Mouse (Mus musculus) liver, adult 2 months (tissue): Measurements from ENCODE around the gene Etv5. TPM values are rescaled to one million over a fixed set of nuclear protein-coding genes. Genes with fewer than 3 reads are reported as not detected.

ENCODE experiments used
- DNase-seq: peaks from one replicate; pipeline ENCODE4 v3.0.0-alpha.2; 2011; ENCODE audit warnings: low read depth, low spot score; ENCODE audit errors: extremely low read depth
- H3K27ac ChIP-seq: fragments of 200-500 bp; replicated peaks from 2 replicates; pipeline ENCODE4 v1.5.1; 2012; ENCODE audit warnings: low read depth, mild to moderate bottlenecking, control low read depth, inconsistent platforms, low read length; ENCODE audit not compliant: insufficient read depth
- H3K27me3 ChIP-seq: fragments of 200-500 bp; 2 replicates; pipeline ENCODE4 v1.6.1; 2012; ENCODE audit warnings: mild to moderate bottlenecking, moderate library complexity, low read length, inconsistent platforms; ENCODE audit not compliant: control insufficient read depth, insufficient read depth
- H3K36me3 ChIP-seq: fragments of 200-500 bp; 2 replicates; pipeline ENCODE4 v1.6.1; 2012; ENCODE audit warnings: low read length, inconsistent platforms; ENCODE audit not compliant: control insufficient read depth, insufficient read depth
- H3K4me1 ChIP-seq: fragments of 200-500 bp; 2 replicates; pipeline ENCODE4 v1.6.1; 2011; ENCODE audit warnings: low read length; ENCODE audit not compliant: control insufficient read depth, insufficient read depth
- H3K4me3 ChIP-seq: fragments of 200-500 bp; 2 replicates; pipeline ENCODE4 v1.5.1; 2011; ENCODE audit warnings: low read depth, mild to moderate bottlenecking, control low read depth, low read length, moderate library complexity; ENCODE audit not compliant: insufficient read depth
- H3K79me2 ChIP-seq: fragments of 200-500 bp; 2 replicates; pipeline ENCODE4 v1.6.1; 2012; ENCODE audit warnings: inconsistent platforms, mild to moderate bottlenecking, low read length, moderate library complexity; ENCODE audit not compliant: control insufficient read depth, insufficient read depth
- H3K9ac ChIP-seq: fragments of 200-500 bp; 2 replicates; pipeline ENCODE4 v1.6.1; 2012; ENCODE audit warnings: low read depth, mild to moderate bottlenecking, control low read depth, inconsistent platforms, low read length
- CTCF ChIP-seq: fragments of 200-500 bp; IDR thresholded peaks from 2 replicates; pipeline ENCODE4 v1.5.1; 2011; ENCODE audit warnings: low read depth, low read length, control low read depth
- POLR2A ChIP-seq: fragments of 200-500 bp; IDR thresholded peaks from 2 replicates; pipeline ENCODE4 v1.6.1; 2011; ENCODE audit warnings: low read length, control low read depth; ENCODE audit not compliant: insufficient read depth; ENCODE audit errors: extremely low read depth
- WGBS: fragments of 180-500 bp; shearing (Covaris S2); methylation state at CpG from one replicate; pipeline ENCODE4 v1.1.7; 2018; 5-methylcytosine and 5-hydroxymethylcytosine counted together
- polyA plus RNA-seq: library from polyadenylated mRNA; depleted of rRNA; stranded (reverse); fragments of >200 nt; gene quantifications from 2 replicates; pipeline ENCODE4 v1.2.3, GENCODE M21; 2012; rRNA removed
- total RNA-seq: library from RNA; depleted of rRNA; stranded (reverse); fragments of >200 nt; gene quantifications from 2 replicates; pipeline ENCODE4 v1.2.3, GENCODE M21; 2014; rRNA removed

The Etv5 gene
- total and polyA plus RNA-seq, 2 experiments: 2.4 to 3.0 TPM

GRCm38 (mm10) chr16:22348478-22349270 is 90.8 kb downstream of the Etv5 start:
- TF ChIP-seq POLR2A (no peak), CTCF (no peak)
- H3K4me3 ChIP-seq: no peak overlapping the region
- no peak overlapping the region for H3K9ac ChIP-seq
- H3K4me1 ChIP-seq: no peaks in the 10 kb centered on the region
- no peak overlapping the region for H3K27ac ChIP-seq
- no peaks in the 10 kb centered on the region for H3K36me3 ChIP-seq
- 54% methylated on average over 16 of the region's 16 CpGs for WGBS
- DNase-seq: peak; percentile 6
- no peaks in the 10 kb centered on the region for H3K79me2 ChIP-seq
- no peaks in the 10 kb centered on the region for H3K27me3 ChIP-seq

- DNase-seq: no peak
- Histone ChIP-seq H3K79me2 (no peaks in the 10 kb centered on the region), H3K4me1 (no peaks in the 10 kb centered on the region), H3K27me3 (no peaks in the 10 kb centered on the region), H3K27ac (no peak overlapping the region), H3K4me3 (no peak overlapping the region), H3K9ac (no peak overlapping the region), H3K36me3 (no peaks in the 10 kb centered on the region)
- WGBS: 87% methylated on average over 4 of the region's 4 CpGs
- TF ChIP-seq POLR2A (no peak), CTCF (no peak)
These were observed 91.5 kb downstream of the Etv5 start for GRCm38 (mm10) chr16:22348014-22348413.

- no peak overlapping the region for H3K4me3 ChIP-seq
- WGBS: 82% methylated on average over 4 of the region's 4 CpGs
- H3K27ac ChIP-seq: no peak overlapping the region
- H3K9ac ChIP-seq: no peak overlapping the region
- no peaks in the 10 kb centered on the region for H3K79me2 ChIP-seq
- no peaks in the 10 kb centered on the region for H3K36me3 ChIP-seq
- H3K27me3 ChIP-seq: no peaks in the 10 kb centered on the region
- no peak for DNase-seq
- TF ChIP-seq POLR2A (no peak), CTCF (no peak)
- no peaks in the 10 kb centered on the region for H3K4me1 ChIP-seq
These were observed 98.3 kb downstream of the Etv5 start for GRCm38 (mm10) chr16:22341236-22341671.

GRCm38 (mm10) chr16:22335781-22336180 is 103.7 kb downstream of the Etv5 start:
- H3K27me3 ChIP-seq: no peaks in the 10 kb centered on the region
- H3K79me2 ChIP-seq: no peaks in the 10 kb centered on the region
- no peak overlapping the region for H3K27ac ChIP-seq
- H3K4me3 ChIP-seq: no peak overlapping the region
- TF ChIP-seq CTCF (no peak), POLR2A (no peak)
- 55% methylated on average over 3 of the region's 3 CpGs for WGBS
- H3K4me1 ChIP-seq: no peaks in the 10 kb centered on the region
- no peak overlapping the region for H3K9ac ChIP-seq
- peak; percentile 12 for DNase-seq
- H3K36me3 ChIP-seq: no peaks in the 10 kb centered on the region

Other genes with a start within 250 kb of the Etv5 start
- gene Tra2b, start 173.7 kb downstream of the Etv5 start, total RNA-seq: 49.4 and 53.4 TPM in 2 replicates
- 9.4 and 12.8 TPM in 2 replicates for gene Tra2b, start 173.7 kb downstream of the Etv5 start, polyA plus RNA-seq
- under 0.01 and 0.20 TPM in 2 replicates for gene Dgkg, start 217.5 kb upstream of the Etv5 start, total RNA-seq
- gene Dgkg, start 217.5 kb upstream of the Etv5 start, polyA plus RNA-seq: 0.02 TPM in 1 of 2 replicates, not detected in the other